Mouse (Mus musculus) cerebellum, adult 9-11 months (tissue): ENCODE measurements around the gene Tnni3k.
A peak's percentile ranks its signal among the peaks of the same experiment; 100 is the strongest.

Experiments
- DNase-seq: peaks from one replicate; pipeline ENCODE4 v3.0.0; 2022

Gene Tnni3k

GRCm38 (mm10) chr3:155055231-155055916 is at the start of gene Tnni3k:
Gene Tnni3k (minus strand): TSS chr3:155055407.
- no peak for DNase-seq

GRCm38 (mm10) chr3:155099266-155099665 is 44.1 kb upstream of the Tnni3k start:
- no peak for DNase-seq

DNA sequence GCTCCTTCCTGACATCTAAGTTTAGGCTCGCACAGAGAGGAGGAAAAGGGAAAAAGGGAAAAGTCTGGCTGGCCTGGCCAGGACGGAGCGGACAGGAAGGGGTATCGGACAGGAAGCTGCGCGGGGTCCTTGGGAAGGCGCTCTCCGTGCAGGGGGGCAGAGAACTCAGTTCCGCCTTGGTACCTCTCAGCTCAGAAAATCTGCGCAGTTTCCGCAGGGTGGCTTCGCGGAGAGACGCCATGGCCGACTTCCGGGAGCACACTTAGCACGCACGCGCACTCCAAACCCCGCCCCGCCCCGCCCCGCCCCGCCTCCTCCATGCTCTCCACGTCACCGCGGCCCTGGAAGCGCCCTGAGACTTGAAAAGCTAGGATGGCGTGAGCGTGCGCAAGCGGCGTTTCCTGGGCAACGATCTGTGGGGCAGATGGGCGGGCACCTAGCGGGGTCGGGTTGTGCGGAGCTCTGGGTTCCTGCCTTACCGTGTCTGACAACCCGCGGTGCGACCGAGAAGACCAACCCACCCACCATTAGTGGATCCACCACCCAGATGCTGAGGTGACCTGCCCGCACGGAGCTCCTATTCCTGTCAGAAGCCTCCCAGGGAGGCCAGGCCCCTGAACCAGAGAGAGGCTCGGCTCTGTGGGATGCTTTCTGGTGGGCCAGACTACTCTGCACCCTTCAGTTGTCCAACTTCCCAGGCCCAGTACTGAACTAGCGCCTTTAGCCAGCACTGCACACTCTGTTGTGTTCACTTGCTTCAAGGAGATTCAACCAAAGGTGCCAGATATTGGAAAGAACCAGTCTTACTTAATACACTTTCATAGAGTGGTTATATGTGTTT is 38.1 kb upstream of the Tnni3k start, which contains the start of the genes Fpgt and Lrriq3:
Gene Fpgt, minus strand, starts transcription at position 288 of the 841 bp plus-strand sequence.
Gene Lrriq3, plus strand, starts transcription at position 319 of the 841 bp plus-strand sequence.
- DNase-seq: peak; percentile 94

GRCm38 (mm10) chr3:155092081-155092480 is 36.9 kb upstream of the Tnni3k start:
- no peak for DNase-seq

- no peak for DNase-seq
Observed at GRCm38 (mm10) chr3:155077908-155078307, 22.7 kb upstream of the Tnni3k start.

GRCm38 (mm10) chr3:155059449-155059822 is 4.2 kb upstream of the Tnni3k start:
- DNase-seq: no peak

- no peak for DNase-seq
Observed at GRCm38 (mm10) chr3:155058800-155059448, 3.7 kb upstream of the Tnni3k start.

GRCm38 (mm10) chr3:155057566-155057965 is 2.4 kb upstream of the Tnni3k start:
- no peak for DNase-seq

DNA sequence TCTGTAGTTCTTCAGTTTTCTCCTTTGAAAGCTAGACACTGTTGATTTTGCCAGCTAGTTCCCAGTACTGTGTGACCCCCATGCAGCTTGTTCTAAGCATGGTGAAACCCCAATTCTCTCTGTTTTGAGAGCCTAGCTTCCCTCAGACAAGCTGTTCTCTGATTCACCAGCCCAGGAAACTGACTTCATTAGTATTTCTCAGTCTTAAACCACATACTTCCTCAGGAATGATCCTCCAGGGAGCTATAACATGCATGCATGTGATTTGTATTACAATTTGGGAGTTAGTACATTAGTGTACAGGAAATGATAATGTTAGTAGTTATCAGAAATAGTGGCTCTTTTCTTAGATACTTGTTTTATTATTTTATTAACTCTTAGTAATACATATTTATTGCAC is 1.4 kb upstream of the Tnni3k start:
- no peak for DNase-seq

DNA sequence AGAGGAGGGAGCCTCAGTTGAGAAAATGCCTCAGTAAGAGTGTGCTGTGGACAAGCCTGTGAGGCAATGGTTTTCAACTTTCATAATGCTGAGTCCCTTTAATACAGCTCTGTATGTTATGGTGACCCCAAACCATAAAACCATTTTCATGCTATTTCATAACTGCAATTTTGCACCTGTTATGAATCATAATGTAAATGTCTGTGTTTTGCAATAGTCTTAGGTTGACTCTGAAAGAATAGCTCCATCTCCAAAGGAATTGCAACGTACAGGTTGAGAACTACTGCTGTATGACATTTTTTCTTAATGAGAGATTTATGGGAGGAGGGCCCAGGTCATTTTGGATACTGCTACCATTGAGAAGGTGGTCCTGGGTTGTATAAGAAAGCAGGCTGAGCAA is 2.0 kb downstream of the Tnni3k start:
- DNase-seq: no peak

DNA sequence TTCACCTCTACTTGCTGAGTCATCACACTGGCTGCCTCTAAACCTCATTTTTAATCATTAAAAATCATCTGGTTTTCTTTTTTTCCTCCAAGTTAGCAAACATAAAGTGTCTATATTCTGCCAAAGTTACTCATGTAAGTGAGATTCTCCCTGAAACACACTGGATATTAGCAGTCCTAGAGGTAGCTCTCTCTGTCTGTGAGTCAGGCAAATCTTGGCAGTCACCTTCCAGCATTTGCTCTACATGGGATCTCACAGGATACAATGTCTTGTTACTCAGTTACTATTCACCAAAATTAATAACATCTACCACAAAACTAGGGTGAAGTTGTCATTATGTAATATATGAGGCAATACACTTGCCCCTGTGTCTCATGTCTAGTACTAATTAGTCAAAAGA is 3.2 kb downstream of the Tnni3k start:
- DNase-seq: no peak

GRCm38 (mm10) chr3:155039012-155039836 is 16.0 kb downstream of the Tnni3k start:
- DNase-seq: no peak

DNA sequence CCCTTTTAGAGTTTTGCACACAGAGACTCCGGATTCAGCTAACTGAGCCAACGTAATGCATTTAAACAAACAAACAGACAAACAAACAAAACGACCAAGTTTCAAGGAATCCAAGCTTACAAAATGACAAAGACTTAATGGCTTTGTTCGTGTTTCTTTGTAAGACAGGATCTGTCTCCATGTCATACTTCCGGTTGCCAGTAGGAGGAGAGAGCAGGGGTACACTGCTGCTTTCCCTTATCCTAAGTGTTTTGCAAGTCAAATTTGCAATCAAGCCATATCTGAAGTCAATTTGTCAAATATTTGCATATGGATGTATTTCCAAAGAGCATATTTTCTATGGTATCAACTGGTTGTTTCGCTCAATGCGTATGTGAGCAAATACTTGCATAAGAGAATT is 20.9 kb downstream of the Tnni3k start:
- no peak for DNase-seq

DNA sequence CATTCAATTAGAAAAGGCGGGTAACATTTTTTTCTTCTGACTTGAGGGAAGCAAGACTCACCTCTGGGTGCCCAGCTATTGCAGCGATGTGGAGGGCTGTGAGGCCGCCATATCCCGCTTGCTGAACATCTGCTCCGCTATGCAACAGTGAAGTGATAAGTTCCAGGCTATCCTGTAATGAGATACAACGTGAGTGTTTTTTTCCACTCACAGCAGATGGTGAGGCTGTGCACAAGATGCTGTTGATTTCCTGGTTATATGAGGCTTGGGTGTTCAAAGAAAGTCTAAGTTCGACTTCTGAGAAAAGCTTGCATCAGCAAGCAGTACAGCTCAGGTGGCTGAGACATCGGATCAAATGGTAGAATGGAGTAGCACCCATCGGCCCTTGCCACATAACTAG is 25.0 kb downstream of the Tnni3k start:
- no peak for DNase-seq

DNA sequence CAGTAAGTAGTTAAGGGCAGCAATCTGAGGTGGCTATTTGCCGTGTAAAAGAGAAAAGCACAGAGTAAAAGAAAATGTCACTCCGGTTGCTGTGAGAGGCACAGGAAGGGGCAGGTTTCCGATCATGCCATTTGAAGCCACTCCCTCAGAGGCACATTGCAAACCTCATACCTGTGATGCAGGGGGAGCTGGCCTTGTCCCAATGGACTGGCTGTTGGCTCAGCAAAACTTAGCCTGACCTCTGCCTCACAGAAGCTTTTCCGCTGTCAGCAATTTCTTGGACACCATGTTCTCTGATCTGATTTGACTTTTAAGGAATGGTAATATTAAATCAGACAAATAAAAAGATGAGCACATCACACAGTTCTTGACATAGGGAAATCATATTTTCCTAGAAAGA is 52.4 kb downstream of the Tnni3k start:
- no peak for DNase-seq

DNA sequence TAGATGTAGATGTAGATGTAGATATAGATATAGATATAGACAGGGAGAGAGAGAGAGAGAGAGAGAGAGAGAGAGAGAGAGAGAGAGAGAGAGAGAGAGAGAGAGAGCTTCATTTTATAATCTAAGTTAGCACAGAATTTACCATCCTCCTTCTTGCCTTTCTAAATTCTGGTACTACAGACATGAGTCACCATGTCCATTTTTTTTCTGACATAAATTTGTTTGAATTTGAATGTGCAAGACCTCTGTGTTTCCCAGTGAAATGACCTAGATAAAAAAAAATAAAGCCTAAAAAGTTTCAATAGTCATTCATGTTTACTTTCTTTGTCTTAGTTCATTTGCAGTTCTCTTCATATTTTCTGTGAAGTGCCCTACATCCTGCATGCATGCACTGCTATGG is 54.2 kb downstream of the Tnni3k start:
- DNase-seq: no peak

DNA sequence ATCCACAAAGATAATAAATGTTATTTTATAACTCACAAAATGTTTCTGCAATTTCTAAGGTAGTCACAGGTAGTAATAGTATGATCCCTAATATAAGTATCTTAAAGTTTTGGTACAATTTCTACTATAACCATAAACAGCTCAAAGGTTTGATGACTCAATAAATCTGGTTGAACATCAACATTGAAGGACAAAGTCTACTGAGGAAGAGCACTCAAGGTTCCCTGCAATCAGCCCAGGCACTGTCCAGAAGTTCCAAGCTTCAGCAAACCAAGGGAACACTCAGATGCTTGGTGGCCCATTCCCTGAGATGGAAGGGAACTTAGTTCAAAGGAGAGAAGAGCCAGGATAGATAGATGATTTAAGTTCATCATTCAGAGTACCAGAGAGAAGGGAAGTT is 62.5 kb downstream of the Tnni3k start:
- DNase-seq: no peak

DNA sequence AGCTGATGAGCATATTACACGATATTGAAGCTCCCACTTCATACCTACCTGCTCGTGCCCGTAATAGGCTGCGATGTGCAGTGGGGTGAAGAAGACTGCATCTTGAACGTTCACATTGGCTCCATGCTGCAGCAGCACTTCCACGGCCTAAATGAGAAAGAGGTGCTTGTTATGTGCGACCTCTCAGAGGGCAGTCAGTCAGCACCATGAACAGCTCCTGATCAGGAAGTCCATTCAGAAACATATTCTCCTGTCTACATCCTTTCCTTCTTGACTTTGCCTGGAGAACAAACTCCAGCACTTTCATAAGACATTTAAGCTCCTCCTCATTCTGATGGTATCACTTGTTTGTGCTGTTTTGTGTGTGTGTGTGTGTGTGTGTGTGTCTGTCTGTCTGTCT is 76.1 kb downstream of the Tnni3k start:
- DNase-seq: no peak

DNA sequence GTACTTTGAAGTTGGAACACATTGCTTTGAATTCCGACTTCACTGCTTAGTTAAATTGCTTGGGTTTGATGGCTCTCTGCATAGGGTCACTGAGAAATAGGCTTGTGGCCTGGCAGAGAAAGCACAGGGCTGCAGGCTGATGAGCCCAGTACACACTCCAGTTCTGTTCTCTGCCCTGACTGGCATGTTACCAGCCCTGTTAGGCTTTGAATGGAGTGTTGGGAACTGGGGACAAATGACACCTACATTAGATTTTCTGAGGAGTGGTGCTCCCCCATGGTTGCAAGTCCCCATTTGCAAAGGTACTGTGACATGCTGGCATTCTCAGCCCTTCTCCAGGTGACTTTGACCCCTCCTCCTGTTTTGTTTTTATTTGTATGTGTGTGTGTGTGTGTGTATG is 83.6 kb downstream of the Tnni3k start:
- no peak for DNase-seq

- no peak for DNase-seq
Observed at GRCm38 (mm10) chr3:154970981-154971380, 84.2 kb downstream of the Tnni3k start.

GRCm38 (mm10) chr3:154961284-154961683 is 93.9 kb downstream of the Tnni3k start:
- no peak for DNase-seq

DNA sequence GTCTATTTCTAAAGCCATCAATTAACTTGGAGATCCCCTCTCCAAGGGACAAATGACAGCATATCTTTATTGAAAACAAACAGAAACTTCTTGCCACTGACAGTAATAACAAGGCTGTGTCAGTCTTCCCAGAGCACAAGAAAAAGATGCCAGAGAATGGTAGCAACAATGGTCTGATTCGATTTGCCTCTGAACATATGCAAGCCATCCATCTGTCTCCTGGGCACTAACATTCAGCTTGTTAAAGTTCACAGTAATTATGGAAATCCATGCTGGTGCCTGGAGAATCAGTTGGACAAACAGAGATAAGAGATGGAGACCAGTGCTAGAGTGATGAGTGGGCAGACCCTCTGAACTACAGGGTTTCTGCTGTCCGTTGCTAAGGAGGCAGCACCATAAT is 102.1 kb downstream of the Tnni3k start:
- DNase-seq: no peak

DNA sequence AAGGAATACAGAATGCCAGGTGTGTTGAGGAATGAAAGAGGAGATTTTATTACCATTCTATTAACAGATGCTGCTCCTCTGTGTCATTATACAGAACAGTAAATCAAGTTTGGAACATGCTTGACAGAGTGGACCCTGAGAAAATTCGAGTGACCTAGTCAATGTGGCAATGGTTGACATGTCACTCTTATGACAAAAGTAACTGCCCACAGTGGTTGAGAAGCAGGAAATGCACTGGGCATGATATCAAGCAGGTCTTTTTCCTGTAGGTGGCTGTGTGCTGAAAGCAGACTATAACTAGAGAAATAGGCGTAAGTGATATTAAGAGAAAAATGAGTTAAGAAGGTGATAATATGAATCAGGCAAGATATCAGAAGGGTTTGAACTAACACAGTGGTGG is 105.7 kb downstream of the Tnni3k start:
- no peak for DNase-seq
